Mouse (Mus musculus) midbrain, embryonic 11.5 days (tissue): Measurements from ENCODE around the gene Ankrd11. TPM values are rescaled to one million over a fixed set of nuclear protein-coding genes. Genes with fewer than 3 reads are reported as not detected.
A peak's percentile ranks its signal among the peaks of the same experiment; 100 is the strongest.
"Not testable (repeated sequence)": the region's sequence is repeated elsewhere in the genome, so short reads cannot be mapped to it uniquely, and the experiment has no call there.

Experiments
- ATAC-seq: fragments of 200-750 bp; cut with Nextera tagmentation; 2 replicates; pipeline ENCODE4 v1.8.0; 2017; ENCODE audit warnings: moderate TSS enrichment, moderate library complexity; ENCODE audit not compliant: low FRiP score
- DNase-seq: peaks from one replicate; pipeline ENCODE4 v3.0.0; 2015; ENCODE audit warnings: low spot score; ENCODE audit errors: missing footprints
- H3K27ac ChIP-seq: fragments of 300-500 bp; sonication (generic); 2 replicates; pipeline ENCODE4 v1.5.1; 2014; ENCODE audit warnings: low read depth, low read length
- H3K27me3 ChIP-seq: fragments of 300-500 bp; sonication (generic); 2 replicates; pipeline ENCODE4 v1.6.1; 2014; ENCODE audit warnings: mild to moderate bottlenecking, low read length, moderate library complexity, mixed read lengths; ENCODE audit not compliant: control insufficient read depth, insufficient read depth
- H3K36me3 ChIP-seq: fragments of 300-500 bp; sonication (generic); 2 replicates; pipeline ENCODE4 v1.6.1; 2014; ENCODE audit warnings: mild to moderate bottlenecking, low read length, moderate library complexity, mixed read lengths; ENCODE audit not compliant: control insufficient read depth, insufficient read depth
- H3K4me1 ChIP-seq: fragments of 300-500 bp; sonication (generic); 2 replicates; pipeline ENCODE4 v1.6.1; 2014; ENCODE audit warnings: low read length; ENCODE audit not compliant: control insufficient read depth, insufficient read depth
- H3K4me2 ChIP-seq: fragments of 300-500 bp; sonication (generic); 2 replicates; pipeline ENCODE4 v1.6.1; 2014; ENCODE audit warnings: mild to moderate bottlenecking, moderate library complexity
- H3K4me3 ChIP-seq: fragments of 300-500 bp; sonication (generic); 2 replicates; pipeline ENCODE4 v1.5.1; 2014; ENCODE audit warnings: low read depth, low read length
- H3K9ac ChIP-seq: fragments of 300-500 bp; sonication (generic); 2 replicates; pipeline ENCODE4 v1.6.1; 2014; ENCODE audit warnings: low read length
- H3K9me3 ChIP-seq: fragments of 300-500 bp; sonication (generic); 2 replicates; pipeline ENCODE4 v1.6.1; 2016; ENCODE audit warnings: low read length; ENCODE audit not compliant: control insufficient read depth
- WGBS: fragments of 180-500 bp; shearing (Covaris S2); extraction: QIAGEN DNeasy Blood & Tissue Kit; methylation state at CpG from one replicate; pipeline ENCODE4 v1.1.7; 2014; 5-methylcytosine and 5-hydroxymethylcytosine counted together
- polyA plus RNA-seq: library from polyadenylated mRNA; unstranded; fragments of >200 nt; fragmentation: Nextera tagmentation; extraction: Ambion mirVana; gene quantifications from 2 replicates; pipeline ENCODE4 v1.2.1, GENCODE M21; 2014

Gene Ankrd11
- polyA plus RNA-seq, 1 experiment from 2014 or later: 72.0 TPM

- Histone ChIP-seq H3K36me3 (no peaks in the 10 kb centered on the region), H3K27ac (peak overlapping the region; percentile 62; the same call in 1 of the 2 replicates), H3K4me2 (peak overlapping the region; percentile 42), H3K9ac (peak overlapping the region; percentile 97), H3K9me3 (no peaks in the 10 kb centered on the region), H3K27me3 (no peaks in the 10 kb centered on the region), H3K4me1 (peaks cover 17% of the 10 kb centered on the region), H3K4me3 (peak overlapping the region; percentile 91)
- DNase-seq (no peak), ATAC-seq (peak; percentile 25; the same call in 1 of the 2 replicates)
- under 1% methylated on average over 14 of the region's 14 CpGs for WGBS
Observed at GRCm38 (mm10) chr8:123064809-123065213, 22.7 kb upstream of the Ankrd11 start.

GRCm38 (mm10) chr8:123064072-123064471 lies 22.0 kb upstream of the Ankrd11 start:
- Histone ChIP-seq H3K4me2 (peak overlapping the region; percentile 42), H3K27me3 (no peaks in the 10 kb centered on the region), H3K4me3 (no peak overlapping the region), H3K27ac (no peak overlapping the region), H3K9ac (no peak overlapping the region; the same call in 1 of the 2 replicates), H3K4me1 (peaks cover 17% of the 10 kb centered on the region), H3K36me3 (no peaks in the 10 kb centered on the region), H3K9me3 (no peaks in the 10 kb centered on the region)
- WGBS: 88% methylated on average over 4 of the region's 4 CpGs
- ATAC-seq (no peak), DNase-seq (no peak)

- Histone ChIP-seq H3K4me1 (peaks cover 17% of the 10 kb centered on the region), H3K27ac (no peak within 1 kb of the TSS), H3K9me3 (no peaks in the 10 kb centered on the region), H3K4me3 (no peak within 1 kb of the TSS), H3K9ac (no peak within 1 kb of the TSS), H3K27me3 (no peaks in the 10 kb centered on the region), H3K36me3 (no peaks in the 10 kb centered on the region), H3K4me2 (no peak within 1 kb of the TSS)
- 73% methylated on average over 7 of the region's 7 CpGs for WGBS
- ATAC-seq (no peak), DNase-seq (peak; percentile 33)
Observed at GRCm38 (mm10) chr8:123062721-123063120, 20.6 kb upstream of the Ankrd11 start, which contains the start of gene Spg7. Gene Spg7 (plus strand): TSS chr8:123062942.

- no peak for ATAC-seq
- no peaks in the 10 kb centered on the region for H3K36me3 ChIP-seq
Observed at GRCm38 (mm10) chr8:123051458-123051857, 9.4 kb upstream of the Ankrd11 start.

GRCm38 (mm10) chr8:123048402-123048801 lies 6.3 kb upstream of the Ankrd11 start:
- H3K27ac ChIP-seq: no peak overlapping the region
- 88% methylated on average over 7 of the region's 7 CpGs for WGBS
- H3K9ac ChIP-seq: no peak overlapping the region
- H3K36me3 ChIP-seq: no peaks in the 10 kb centered on the region
- ATAC-seq: no peak
- no peak overlapping the region for H3K4me3 ChIP-seq
- DNase-seq: no peak
- no peaks in the 10 kb centered on the region for H3K9me3 ChIP-seq
- H3K4me1 ChIP-seq: peaks cover 4% of the 10 kb centered on the region
- H3K4me2 ChIP-seq: no peak overlapping the region
- H3K27me3 ChIP-seq: no peaks in the 10 kb centered on the region

More at GRCm38 (mm10) chr8:123051458-123051857, 9.4 kb upstream of the Ankrd11 start:
- Histone ChIP-seq H3K4me2 (no peak overlapping the region), H3K4me1 (no peaks in the 10 kb centered on the region), H3K9ac (no peak overlapping the region), H3K4me3 (no peak overlapping the region), H3K9me3 (no peaks in the 10 kb centered on the region), H3K27ac (no peak overlapping the region), H3K27me3 (no peaks in the 10 kb centered on the region)
- WGBS: 77% methylated on average over 5 of the region's 5 CpGs
- peak; percentile 53 for DNase-seq

GRCm38 (mm10) chr8:123047827-123048226 lies 5.8 kb upstream of the Ankrd11 start:
- Histone ChIP-seq H3K4me2 (no peak overlapping the region), H3K4me3 (no peak overlapping the region), H3K27ac (no peak overlapping the region), H3K4me1 (peaks cover 8% of the 10 kb centered on the region), H3K36me3 (no peaks in the 10 kb centered on the region), H3K27me3 (no peaks in the 10 kb centered on the region), H3K9ac (no peak overlapping the region), H3K9me3 (no peaks in the 10 kb centered on the region)
- WGBS: 88% methylated on average over 7 of the region's 7 CpGs
- no peak for DNase-seq
- ATAC-seq: no peak

GRCm38 (mm10) chr8:123046706-123047105 lies 4.6 kb upstream of the Ankrd11 start:
- no peak overlapping the region for H3K4me3 ChIP-seq
- H3K27ac ChIP-seq: no peak overlapping the region
- no peak overlapping the region for H3K4me2 ChIP-seq
- ATAC-seq (no peak), DNase-seq (no peak)
- H3K9me3 ChIP-seq: no peaks in the 10 kb centered on the region
- H3K27me3 ChIP-seq: no peaks in the 10 kb centered on the region
- H3K9ac ChIP-seq: no peak overlapping the region
- peaks cover 8% of the 10 kb centered on the region for H3K4me1 ChIP-seq
- 83% methylated on average over 4 of the region's 4 CpGs for WGBS
- no peaks in the 10 kb centered on the region for H3K36me3 ChIP-seq

GRCm38 (mm10) chr8:123044743-123045425 lies 2.8 kb upstream of the Ankrd11 start:
- not testable (repeated sequence) for DNase-seq, H3K9me3 ChIP-seq, ATAC-seq, H3K4me3 ChIP-seq, H3K27ac ChIP-seq, H3K4me2 ChIP-seq, H3K27me3 ChIP-seq, H3K36me3 ChIP-seq, H3K9ac ChIP-seq
- H3K4me1 ChIP-seq: peaks cover 18% of the 10 kb centered on the region
- WGBS: 95% methylated on average over 23 of the region's 23 CpGs

GRCm38 (mm10) chr8:123043941-123044340 lies 1.9 kb upstream of the Ankrd11 start:
- no peak overlapping the region for H3K4me2 ChIP-seq
- no peaks in the 10 kb centered on the region for H3K36me3 ChIP-seq
- peaks cover 27% of the 10 kb centered on the region for H3K4me1 ChIP-seq
- H3K9me3 ChIP-seq: no peaks in the 10 kb centered on the region
- H3K27me3 ChIP-seq: no peaks in the 10 kb centered on the region
- H3K4me3 ChIP-seq: no peak overlapping the region
- H3K9ac ChIP-seq: no peak overlapping the region
- no peak overlapping the region for H3K27ac ChIP-seq
- WGBS: 84% methylated on average over 3 of the region's 3 CpGs
- no peak for ATAC-seq
- DNase-seq: no peak
